Mouse (Mus musculus) liver, postnatal 0 days (tissue): Measurements from ENCODE around the gene Pitpnm2. TPM values are rescaled to one million over a fixed set of nuclear protein-coding genes. Genes with fewer than 3 reads are reported as not detected.

Experiments used
- ATAC-seq: fragments of 200-750 bp; cut with Nextera tagmentation; 2 replicates; pipeline ENCODE4 v1.8.0; 2017; ENCODE audit warnings: mild to moderate bottlenecking, moderate library complexity
- DNase-seq: peaks from one replicate; pipeline ENCODE4 v3.0.0-alpha.2; 2016
- H3K27ac ChIP-seq: fragments of 300-500 bp; sonication (generic); 2 replicates; pipeline ENCODE4 v1.5.1; 2014; ENCODE audit warnings: antibody characterized with exemption, moderate library complexity, mild to moderate bottlenecking, low read depth
- H3K27me3 ChIP-seq: fragments of 300-500 bp; sonication (generic); 2 replicates; pipeline ENCODE4 v1.6.1; 2014; ENCODE audit warnings: low read length, control low read depth, mixed read lengths; ENCODE audit not compliant: insufficient read depth
- H3K36me3 ChIP-seq: fragments of 300-500 bp; sonication (generic); replicated peaks from 2 replicates; pipeline ENCODE4 v1.6.1; 2014; ENCODE audit warnings: mild to moderate bottlenecking, control low read depth, low read length, moderate library complexity, mixed read lengths; ENCODE audit not compliant: insufficient read depth
- H3K4me1 ChIP-seq: fragments of 300-500 bp; sonication (generic); 2 replicates; pipeline ENCODE4 v1.6.1; 2014; ENCODE audit warnings: antibody characterized with exemption, mild to moderate bottlenecking, control low read depth; ENCODE audit not compliant: insufficient read depth
- H3K4me2 ChIP-seq: fragments of 300-500 bp; sonication (generic); 2 replicates; pipeline ENCODE4 v1.6.1; 2014; ENCODE audit warnings: low read depth, mild to moderate bottlenecking, low read length, moderate library complexity, mixed read lengths
- H3K4me3 ChIP-seq: fragments of 300-500 bp; sonication (generic); 2 replicates; pipeline ENCODE4 v1.5.1; 2014; ENCODE audit warnings: low read depth, low read length
- H3K9ac ChIP-seq: fragments of 300-500 bp; sonication (generic); replicated peaks from 2 replicates; pipeline ENCODE4 v1.6.1; 2014; ENCODE audit warnings: mild to moderate bottlenecking, moderate library complexity
- H3K9me3 ChIP-seq: fragments of 300-500 bp; sonication (generic); 2 replicates; pipeline ENCODE4 v1.6.1; 2016; ENCODE audit warnings: mild to moderate bottlenecking, control low read depth, low read length, mixed read lengths
- CTCF ChIP-seq: sonication (generic); IDR thresholded peaks from 2 replicates; pipeline ENCODE4 v1.5.1; 2016; ENCODE audit warnings: antibody characterized with exemption, low read depth
- EP300 ChIP-seq: IDR thresholded peaks from 2 replicates; pipeline ENCODE4 v1.6.1; 2016; ENCODE audit warnings: antibody characterized with exemption, low read depth, mild to moderate bottlenecking
- WGBS: fragments of 180-500 bp; shearing (Covaris S2); extraction: QIAGEN DNeasy Blood & Tissue Kit; methylation state at CpG from one replicate; pipeline ENCODE4 v1.1.7; 2014; ENCODE audit not compliant: insufficient replicate concordance; 5-methylcytosine and 5-hydroxymethylcytosine counted together
- polyA plus RNA-seq: library from polyadenylated mRNA; unstranded; fragments of >200 nt; fragmentation: Nextera tagmentation; extraction: Ambion mirVana; gene quantifications from 2 replicates; pipeline ENCODE4 v1.2.1, GENCODE M21; 2015

Gene Pitpnm2
- polyA plus RNA-seq, 1 experiment from 2014 or later: 2.4 TPM

GRCm38 (mm10) chr5:124111077-124111741, 138.4 kb downstream of the Pitpnm2 start:
- Histone ChIP-seq H3K4me3 (peak overlapping the region; percentile 79), H3K9me3 (no peaks in the 10 kb centered on the region), H3K27me3 (no peaks in the 10 kb centered on the region), H3K9ac (peak overlapping the region; percentile 79), H3K4me2 (peak overlapping the region; percentile 92), H3K27ac (peak overlapping the region; percentile 96), H3K4me1 (0 out of 2 replicates have a peak, but pooled peaks cover 6% of the 10 kb centered on the region), H3K36me3 (peaks cover 7% of the 10 kb centered on the region; the same call in 1 of the 2 replicates)
- WGBS: 18% methylated on average over 17 of the region's 17 CpGs
- peak; percentile 93 for TF ChIP-seq CTCF
- TF ChIP-seq EP300: no peak
- ATAC-seq: no peak
- DNase-seq: peak; percentile 69

- no peak overlapping the region for H3K4me3 ChIP-seq
- H3K36me3 ChIP-seq: no peaks in the 10 kb centered on the region
- WGBS: 87% methylated on average over 9 of the region's 9 CpGs
- DNase-seq (no peak), ATAC-seq (no peak)
- H3K9me3 ChIP-seq: no peaks in the 10 kb centered on the region
- no peak overlapping the region for H3K27ac ChIP-seq
- no peaks in the 10 kb centered on the region for H3K27me3 ChIP-seq
- no peak for TF ChIP-seq CTCF
- TF ChIP-seq EP300: no peak
- no peaks in the 10 kb centered on the region for H3K4me1 ChIP-seq
- H3K4me2 ChIP-seq: no peak overlapping the region
- H3K9ac ChIP-seq: no peak overlapping the region
Observed at GRCm38 (mm10) chr5:124103552-124103951, 146.0 kb downstream of the Pitpnm2 start.

GRCm38 (mm10) chr5:124103020-124103419, 146.5 kb downstream of the Pitpnm2 start:
- no peak for TF ChIP-seq EP300
- no peak for TF ChIP-seq CTCF
- Histone ChIP-seq H3K36me3 (no peaks in the 10 kb centered on the region), H3K9ac (no peak overlapping the region), H3K27me3 (no peaks in the 10 kb centered on the region), H3K4me2 (no peak overlapping the region), H3K27ac (no peak overlapping the region), H3K4me3 (no peak overlapping the region), H3K9me3 (no peaks in the 10 kb centered on the region), H3K4me1 (no peaks in the 10 kb centered on the region)
- ATAC-seq (no peak), DNase-seq (no peak)
- WGBS: 76% methylated on average over 3 of the region's 3 CpGs

- TF ChIP-seq EP300: no peak
- no peaks in the 10 kb centered on the region for H3K9me3 ChIP-seq
- no peaks in the 10 kb centered on the region for H3K27me3 ChIP-seq
- ATAC-seq (no peak), DNase-seq (no peak)
- H3K9ac ChIP-seq: no peak overlapping the region
- H3K36me3 ChIP-seq: no peaks in the 10 kb centered on the region
- WGBS: 83% methylated on average over 6 of the region's 6 CpGs
- no peak overlapping the region for H3K4me3 ChIP-seq
- no peak overlapping the region for H3K4me2 ChIP-seq
- no peak overlapping the region for H3K27ac ChIP-seq
- H3K4me1 ChIP-seq: no peaks in the 10 kb centered on the region
Observed at GRCm38 (mm10) chr5:124102326-124102725, 147.2 kb downstream of the Pitpnm2 start.

- Histone ChIP-seq H3K27me3 (no peaks in the 10 kb centered on the region), H3K4me3 (no peak overlapping the region), H3K4me2 (no peak overlapping the region), H3K27ac (no peak overlapping the region), H3K9me3 (no peaks in the 10 kb centered on the region), H3K4me1 (peaks cover 1% of the 10 kb centered on the region; the same call in 1 of the 2 replicates), H3K9ac (no peak overlapping the region), H3K36me3 (no peaks in the 10 kb centered on the region)
- WGBS: 86% methylated on average over 11 of the region's 11 CpGs
- no peak for ATAC-seq
- DNase-seq: no peak
- no peak for TF ChIP-seq CTCF
- TF ChIP-seq EP300: no peak
Observed at GRCm38 (mm10) chr5:124100128-124101044, 149.2 kb downstream of the Pitpnm2 start.

GRCm38 (mm10) chr5:124098923-124099322, 150.6 kb downstream of the Pitpnm2 start:
- Histone ChIP-seq H3K27ac (no peak overlapping the region), H3K27me3 (no peaks in the 10 kb centered on the region), H3K4me1 (peaks cover 8% of the 10 kb centered on the region), H3K9ac (no peak overlapping the region), H3K4me2 (no peak overlapping the region), H3K4me3 (no peak overlapping the region), H3K9me3 (no peaks in the 10 kb centered on the region), H3K36me3 (no peaks in the 10 kb centered on the region)
- no peak for ATAC-seq
- 75% methylated on average over 2 of the region's 2 CpGs for WGBS
- no peak for DNase-seq
- TF ChIP-seq CTCF (no peak), EP300 (no peak)
